Mouse (Mus musculus): Measurements from ENCODE around the gene Gpkow. TPM values are rescaled to one million over a fixed set of nuclear protein-coding genes. Genes with fewer than 3 reads are reported as not detected.
"Not testable (repeated sequence)": the region's sequence is repeated elsewhere in the genome, so short reads cannot be mapped to it uniquely, and the experiment has no call there.

The Gpkow gene
- polyA plus RNA-seq, 1 experiment from 2014 or later = 48.2 TPM

DNA sequence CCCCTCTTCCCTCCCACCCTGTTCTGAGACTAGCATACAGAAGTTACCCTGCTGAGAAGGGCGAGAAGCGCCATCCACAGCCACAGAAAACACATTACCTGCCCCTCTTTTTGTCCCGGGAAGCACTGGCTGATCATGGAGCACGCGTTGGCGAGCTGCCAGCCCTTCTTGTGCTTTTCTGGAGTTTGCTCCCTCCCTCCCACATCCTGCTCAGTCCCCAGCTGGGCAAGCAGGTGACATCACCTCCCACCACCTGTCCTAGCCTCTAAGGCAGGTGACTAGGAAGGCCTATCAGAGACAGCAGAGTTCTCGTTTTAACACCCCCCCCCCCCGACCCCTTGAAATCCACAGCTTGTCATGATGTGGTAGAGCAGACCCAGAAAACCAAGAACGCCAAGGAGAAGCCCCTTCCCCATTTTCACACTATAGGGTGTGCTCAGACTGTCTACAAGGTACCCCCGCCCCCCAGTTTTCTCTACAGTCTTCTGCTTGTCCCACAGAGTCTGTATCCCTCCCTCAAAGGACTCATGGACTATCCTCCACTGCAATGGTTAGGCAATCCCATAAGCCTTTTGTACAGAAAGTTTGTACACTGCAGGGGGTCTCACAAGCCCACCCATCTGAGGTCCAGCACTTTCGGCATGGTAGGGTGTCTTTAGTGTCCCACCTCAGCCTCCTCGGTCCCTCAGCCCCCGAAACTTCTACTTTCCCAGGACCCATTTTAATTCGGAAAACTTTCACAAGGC, 42.6 kb downstream of the Gpkow start:
- Histone ChIP-seq H3K27ac (no peak overlapping the region), H3K4me1 (0 out of 2 replicates have a peak, but pooled peaks cover 2% of the 10 kb centered on the region), H3K9me3 (replicated peaks) (no peaks in the 10 kb centered on the region; the same call in 1 of the 2 replicates), H3K36me3 (peaks cover 30% of the 10 kb centered on the region), H3K4me3 (no peak overlapping the region), H3K27me3 (ENCODE audit: low read depth, poor library complexity, severe bottlenecking) (no peaks in the 10 kb centered on the region)
- 69% methylated on average over 14 of the region's 14 CpGs for WGBS
- no peak for DNase-seq (ENCODE audit: low spot score)

DNA sequence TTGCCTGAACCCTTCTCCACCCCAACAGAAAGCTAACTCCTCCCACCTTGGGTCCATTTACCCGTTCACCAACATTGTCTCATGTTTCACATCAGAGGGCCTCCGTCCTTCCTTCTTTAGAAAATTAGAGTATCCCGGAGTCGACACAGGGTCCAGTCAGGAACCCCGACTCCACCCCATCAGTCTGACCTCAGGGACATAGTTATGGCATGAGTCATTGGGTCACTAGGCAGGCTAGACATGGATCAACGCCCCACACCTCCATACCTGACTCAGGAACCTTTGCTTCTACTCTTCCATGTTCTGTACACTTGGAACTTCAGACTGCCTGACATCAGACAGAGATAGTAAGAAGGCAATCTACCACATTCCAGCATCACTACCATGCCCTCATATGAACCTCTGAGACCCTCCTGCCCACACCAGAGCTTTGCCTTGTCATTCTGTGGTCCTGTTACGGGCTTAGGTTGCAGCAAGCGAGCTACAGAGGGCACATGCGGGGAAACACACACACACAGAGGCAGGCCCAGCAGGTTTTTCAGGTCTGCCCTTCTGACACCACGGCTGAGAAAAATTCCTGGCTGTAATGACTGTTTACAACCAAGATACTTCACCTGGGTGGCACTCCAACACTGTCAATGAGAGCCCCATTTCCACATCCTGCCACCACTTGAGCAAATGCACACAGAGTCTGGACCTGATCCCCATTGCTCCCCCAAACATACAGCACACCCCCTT, 43.3 kb downstream of the Gpkow start:
- Histone ChIP-seq H3K9me3 (replicated peaks) (no peaks in the 10 kb centered on the region; the same call in 1 of the 2 replicates), H3K36me3 (peaks cover 25% of the 10 kb centered on the region), H3K27ac (no peak overlapping the region), H3K27me3 (ENCODE audit: low read depth, poor library complexity, severe bottlenecking) (no peaks in the 10 kb centered on the region), H3K4me1 (0 out of 2 replicates have a peak, but pooled peaks cover 2% of the 10 kb centered on the region), H3K4me3 (no peak overlapping the region)
- DNase-seq (ENCODE audit: low spot score) = no peak
- 61% methylated on average over 10 of the region's 10 CpGs for WGBS

DNA sequence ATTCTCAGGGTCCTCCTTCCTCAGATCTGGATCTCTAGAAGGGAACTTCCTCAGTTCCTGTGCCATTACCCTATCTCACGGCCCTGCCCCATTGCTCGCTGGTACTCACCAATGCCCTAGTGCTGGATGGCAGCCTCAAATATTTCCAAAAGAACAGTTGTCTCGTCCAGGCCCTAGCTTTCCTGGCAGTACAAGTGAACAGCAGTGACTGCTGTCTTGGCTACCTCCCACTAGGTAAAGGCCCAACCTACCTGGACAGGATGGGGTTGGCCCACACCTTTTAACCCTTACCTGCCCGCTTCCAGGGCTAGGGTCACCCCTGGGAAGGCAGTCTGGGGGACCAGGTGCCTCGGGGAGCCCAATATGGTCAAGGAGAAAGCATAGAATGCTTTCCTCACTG, 44.2 kb downstream of the Gpkow start:
- H3K27me3 ChIP-seq (ENCODE audit: low read depth, poor library complexity, severe bottlenecking) = no peaks in the 10 kb centered on the region
- H3K4me3 ChIP-seq = no peak overlapping the region
- WGBS = 76% methylated on average over 5 of the region's 5 CpGs
- no peak overlapping the region for H3K27ac ChIP-seq
- no peaks in the 10 kb centered on the region; the same call in 1 of the 2 replicates for H3K9me3 ChIP-seq (replicated peaks)
- H3K36me3 ChIP-seq = peaks cover 19% of the 10 kb centered on the region
- H3K4me1 ChIP-seq = 0 out of 2 replicates have a peak, but pooled peaks cover 2% of the 10 kb centered on the region
- DNase-seq (ENCODE audit: low spot score) = no peak

DNA sequence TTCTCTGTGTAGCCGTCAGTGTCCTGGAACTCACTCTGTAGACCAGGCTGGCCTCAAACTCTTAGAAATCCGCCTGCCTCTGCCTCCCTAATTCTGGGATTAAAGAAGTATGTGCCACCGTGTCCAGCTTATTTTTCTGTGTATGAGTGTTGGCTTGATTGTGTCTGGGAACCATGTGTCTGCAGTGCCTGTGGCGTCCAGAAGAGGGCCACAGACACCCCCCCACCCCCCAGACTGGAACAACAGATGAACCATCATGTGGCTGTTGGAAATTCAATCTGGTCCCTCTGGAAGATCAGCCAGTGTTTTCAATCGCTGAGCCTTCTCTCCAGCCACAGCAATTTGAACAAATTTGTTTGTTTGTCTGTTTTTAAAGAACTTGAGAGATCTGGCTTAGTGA, 46.5 kb downstream of the Gpkow start:
- Histone ChIP-seq H3K27ac (no peak overlapping the region), H3K27me3 (ENCODE audit: low read depth, poor library complexity, severe bottlenecking) (no peaks in the 10 kb centered on the region), H3K4me3 (no peak overlapping the region), H3K9me3 (replicated peaks) (no peaks in the 10 kb centered on the region), H3K4me1 (0 out of 2 replicates have a peak, but pooled peaks cover 2% of the 10 kb centered on the region), H3K36me3 (no peaks in the 10 kb centered on the region)
- no peak for DNase-seq (ENCODE audit: low spot score)
- WGBS = 66% methylated on average over 5 of the region's 5 CpGs

DNA sequence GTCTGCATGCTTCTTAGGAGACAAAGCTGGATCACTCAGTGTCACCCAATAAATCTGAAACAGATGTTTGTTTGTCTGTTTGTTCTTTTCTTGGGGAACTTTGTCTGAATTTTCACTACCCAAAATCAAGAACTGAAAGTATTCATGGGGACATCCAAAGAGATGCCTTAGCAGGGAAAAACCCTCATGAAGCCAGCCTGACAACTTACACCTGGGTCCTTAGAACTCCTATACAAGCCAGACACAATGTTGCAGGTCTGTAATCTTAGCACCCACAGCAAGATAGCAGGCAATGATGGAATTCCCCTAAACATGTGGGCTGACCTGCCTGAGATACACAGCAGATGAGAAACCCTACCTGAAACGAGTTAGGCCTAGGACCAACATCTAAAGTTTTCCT, 48.0 kb downstream of the Gpkow start:
- Histone ChIP-seq H3K36me3 (no peaks in the 10 kb centered on the region), H3K27ac (no peak overlapping the region), H3K4me3 (no peak overlapping the region), H3K9me3 (replicated peaks) (no peaks in the 10 kb centered on the region), H3K4me1 (peaks cover 6% of the 10 kb centered on the region; the same call in 1 of the 2 replicates), H3K27me3 (ENCODE audit: low read depth, poor library complexity, severe bottlenecking) (no peaks in the 10 kb centered on the region)
- DNase-seq (ENCODE audit: low spot score) = no peak
- 47% methylated on average over 1 of the region's 1 CpGs for WGBS

DNA sequence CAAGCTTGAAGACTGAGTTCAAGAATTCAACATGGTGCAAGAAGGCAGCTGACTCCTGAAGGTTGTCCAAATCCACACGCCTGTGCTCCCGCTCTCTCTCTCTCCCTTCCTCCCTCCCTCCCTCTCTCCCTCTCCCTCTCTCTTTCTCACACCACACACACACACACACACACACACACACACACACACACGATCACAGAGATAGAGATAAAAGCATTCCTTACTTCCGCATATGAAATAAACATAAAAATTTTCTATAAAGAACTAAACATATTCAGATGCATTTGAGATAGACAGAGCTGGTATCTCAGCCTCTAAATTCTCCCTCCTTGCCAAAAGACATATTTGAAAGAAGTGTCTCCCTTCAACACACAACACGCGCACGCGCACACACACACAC, 48.5 kb downstream of the Gpkow start:
- WGBS = 89% methylated on average over 8 of the region's 8 CpGs
- H3K9me3 ChIP-seq (replicated peaks) = no peaks in the 10 kb centered on the region
- no peak for DNase-seq (ENCODE audit: low spot score)
- H3K27me3 ChIP-seq (ENCODE audit: low read depth, poor library complexity, severe bottlenecking) = no peaks in the 10 kb centered on the region
- H3K4me3 ChIP-seq = no peak overlapping the region
- peaks cover 6% of the 10 kb centered on the region; the same call in 1 of the 2 replicates for H3K4me1 ChIP-seq
- no peaks in the 10 kb centered on the region for H3K36me3 ChIP-seq
- no peak overlapping the region for H3K27ac ChIP-seq

DNA sequence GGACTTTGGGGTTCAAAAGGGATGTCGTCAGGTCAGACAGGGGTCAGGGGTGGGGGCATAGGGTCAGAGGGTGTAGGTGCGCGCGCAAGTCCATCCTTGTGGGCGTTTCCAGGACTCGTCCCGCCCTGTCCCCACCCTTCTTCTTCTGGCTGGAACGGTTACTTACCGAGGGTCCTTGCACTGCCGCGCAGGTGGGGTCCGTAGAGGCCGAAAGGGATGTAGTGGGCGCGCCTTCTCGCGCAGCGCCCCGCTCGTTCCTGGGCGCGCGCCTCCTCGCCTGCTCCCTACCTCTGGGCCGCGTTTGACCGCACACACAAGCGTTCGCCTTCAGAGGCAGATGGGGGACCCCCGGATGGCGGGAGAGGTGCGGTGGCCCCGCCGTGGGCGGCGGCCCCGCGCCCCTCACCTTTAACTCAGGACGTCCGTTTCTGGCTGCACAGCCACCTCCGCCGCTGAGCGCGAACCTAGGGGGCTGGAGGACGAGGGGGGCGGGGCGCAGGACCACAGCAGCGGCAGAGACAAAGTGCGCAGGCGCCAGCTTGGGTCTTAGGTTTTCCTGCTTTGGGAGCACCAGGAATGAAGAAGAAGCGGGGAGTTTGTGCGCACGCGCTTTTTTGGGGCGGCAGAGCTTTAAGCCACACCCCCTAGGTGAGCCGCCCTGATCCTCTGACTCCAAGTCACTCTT, 53.6 kb downstream of the Gpkow start, which contains the start of gene Ccdc120:
TSS of gene Ccdc120 (minus strand) at position 474 of the 685 bp plus-strand sequence.
- H3K36me3 ChIP-seq = no peaks in the 10 kb centered on the region
- 7% methylated on average over 49 of the region's 56 CpGs for WGBS
- H3K27ac ChIP-seq = peak within 1 kb of the TSS; percentile 86
- H3K4me3 ChIP-seq = peak within 1 kb of the TSS; percentile 69
- peaks cover 6% of the 10 kb centered on the region; the same call in 1 of the 2 replicates for H3K4me1 ChIP-seq
- H3K9me3 ChIP-seq (replicated peaks) = no peaks in the 10 kb centered on the region
- peak; percentile 84 for DNase-seq (ENCODE audit: low spot score)
- H3K27me3 ChIP-seq (ENCODE audit: low read depth, poor library complexity, severe bottlenecking) = no peaks in the 10 kb centered on the region

DNA sequence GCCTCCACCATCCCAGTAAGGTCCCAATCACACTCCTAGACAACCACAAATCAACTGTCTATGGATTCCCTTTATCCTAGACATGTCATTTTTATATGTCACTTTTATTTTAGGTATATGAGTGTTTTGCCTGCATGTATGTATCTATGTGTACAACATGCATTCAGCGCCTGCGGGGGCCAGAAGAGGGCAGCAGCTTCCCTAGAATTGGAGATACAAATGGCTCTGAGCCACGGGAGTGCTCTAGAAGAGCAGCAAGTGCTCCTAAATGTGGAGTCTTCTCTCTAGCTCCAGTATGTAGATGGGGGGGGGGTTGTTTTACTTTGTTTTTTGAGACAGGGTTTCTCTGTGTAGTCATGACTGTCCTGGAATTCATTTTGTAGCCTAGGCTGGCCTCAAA, 56.7 kb downstream of the Gpkow start:
- not testable (repeated sequence) for DNase-seq (ENCODE audit: low spot score); H3K4me1 ChIP-seq; H3K4me3 ChIP-seq; H3K27me3 ChIP-seq (ENCODE audit: low read depth, poor library complexity, severe bottlenecking); H3K36me3 ChIP-seq; H3K27ac ChIP-seq; H3K9me3 ChIP-seq (replicated peaks)
- 15% methylated on average over 3 of the region's 3 CpGs for WGBS

Other genes starting within 250 kb of the Gpkow start
- gene Foxp3, start 123.5 kb upstream of the Gpkow start, polyA plus RNA-seq (2016; fragmentation: Nextera tagmentation; extraction: Ambion mirVana) = 0.05 and 0.06 TPM in 2 replicates
- gene Ppp1r3f, start 122.8 kb upstream of the Gpkow start, polyA plus RNA-seq (2016; fragmentation: Nextera tagmentation; extraction: Ambion mirVana) = 1.3 and 1.5 TPM in 2 replicates
- 36.5 and 37.9 TPM in 2 replicates for gene Ccdc22, start 91.6 kb upstream of the Gpkow start, polyA plus RNA-seq (2016; fragmentation: Nextera tagmentation; extraction: Ambion mirVana)
- not detected in 2 replicates for gene Cacna1f, start 90.0 kb upstream of the Gpkow start, polyA plus RNA-seq (2016; fragmentation: Nextera tagmentation; extraction: Ambion mirVana)
- gene Syp, start 58.7 kb upstream of the Gpkow start, polyA plus RNA-seq (2016; fragmentation: Nextera tagmentation; extraction: Ambion mirVana) = 1.6 and 1.9 TPM in 2 replicates
- 6.4 and 9.1 TPM in 2 replicates for gene Prickle3, start 39.9 kb upstream of the Gpkow start, polyA plus RNA-seq (2016; fragmentation: Nextera tagmentation; extraction: Ambion mirVana)
- gene Plp2, start 25.7 kb upstream of the Gpkow start, polyA plus RNA-seq (2016; fragmentation: Nextera tagmentation; extraction: Ambion mirVana) = 72.6 and 77.7 TPM in 2 replicates
- gene Magix, start 15.9 kb upstream of the Gpkow start, polyA plus RNA-seq (2016; fragmentation: Nextera tagmentation; extraction: Ambion mirVana) = 0.08 and 0.13 TPM in 2 replicates
- gene Wdr45, start 17.2 kb downstream of the Gpkow start, polyA plus RNA-seq (2016; fragmentation: Nextera tagmentation; extraction: Ambion mirVana) = 18.1 and 20.8 TPM in 2 replicates
- gene Gm45208, start 25.1 kb downstream of the Gpkow start, polyA plus RNA-seq (2016; fragmentation: Nextera tagmentation; extraction: Ambion mirVana) = not detected in 2 replicates
- gene Praf2, start 31.3 kb downstream of the Gpkow start, polyA plus RNA-seq (2016; fragmentation: Nextera tagmentation; extraction: Ambion mirVana) = 74.0 and 79.0 TPM in 2 replicates
- 21.8 and 21.9 TPM in 2 replicates for gene Ccdc120, start 53.8 kb downstream of the Gpkow start, polyA plus RNA-seq (2016; fragmentation: Nextera tagmentation; extraction: Ambion mirVana)
- 26.0 and 26.8 TPM in 2 replicates for gene Tfe3, start 65.4 kb downstream of the Gpkow start, polyA plus RNA-seq (2016; fragmentation: Nextera tagmentation; extraction: Ambion mirVana)
- gene Gripap1, start 92.6 kb downstream of the Gpkow start, polyA plus RNA-seq (2016; fragmentation: Nextera tagmentation; extraction: Ambion mirVana) = 29.5 and 36.3 TPM in 2 replicates
- gene Kcnd1, start 125.2 kb downstream of the Gpkow start, polyA plus RNA-seq (2016; fragmentation: Nextera tagmentation; extraction: Ambion mirVana) = 0.85 and 1.2 TPM in 2 replicates
- 41.4 and 47.5 TPM in 2 replicates for gene Otud5, start 144.2 kb downstream of the Gpkow start, polyA plus RNA-seq (2016; fragmentation: Nextera tagmentation; extraction: Ambion mirVana)
- 6.2 TPM in 2 replicates for gene Pim2, start 181.1 kb downstream of the Gpkow start, polyA plus RNA-seq (2016; fragmentation: Nextera tagmentation; extraction: Ambion mirVana)
- gene Slc35a2, start 186.9 kb downstream of the Gpkow start, polyA plus RNA-seq (2016; fragmentation: Nextera tagmentation; extraction: Ambion mirVana) = 23.3 and 24.0 TPM in 2 replicates
- 131 and 140 TPM in 2 replicates for gene Pqbp1, start 202.1 kb downstream of the Gpkow start, polyA plus RNA-seq (2016; fragmentation: Nextera tagmentation; extraction: Ambion mirVana)
- 167 and 187 TPM in 2 replicates for gene Timm17b, start 202.2 kb downstream of the Gpkow start, polyA plus RNA-seq (2016; fragmentation: Nextera tagmentation; extraction: Ambion mirVana)
- gene Gm10491, start 210.7 kb downstream of the Gpkow start, polyA plus RNA-seq (2016; fragmentation: Nextera tagmentation; extraction: Ambion mirVana) = not detected in 2 replicates
- gene Gm10490, start 212.4 kb downstream of the Gpkow start, polyA plus RNA-seq (2016; fragmentation: Nextera tagmentation; extraction: Ambion mirVana) = not detected in 2 replicates
- gene Pcsk1n, start 222.7 kb downstream of the Gpkow start, polyA plus RNA-seq (2016; fragmentation: Nextera tagmentation; extraction: Ambion mirVana) = 0.06 and 0.13 TPM in 2 replicates
- not detected in 2 replicates for gene Eras, start 231.5 kb downstream of the Gpkow start, polyA plus RNA-seq (2016; fragmentation: Nextera tagmentation; extraction: Ambion mirVana)

Measured in limb, embryonic 10.5 days (tissue).